Mouse (Mus musculus) CH12.LX (cell line): ENCODE results near the gene Far2.

ENCODE experiments used
- CHD2 ChIP-seq: IDR thresholded peaks from 2 replicates; pipeline ENCODE4 v1.6.1; 2011; ENCODE audit warnings: low read length, improper control_type of control experiment
- CTCF ChIP-seq, 2 experiments: IDR thresholded peaks in 1 of 2; conservative IDR thresholded peaks in 1 of 2; 2 replicates each; pipeline ENCODE4 v1.5.1; 2011 to 2012; ENCODE audit warnings: low read depth in 2 of 2, low read length in 2 of 2, improper control_type of control experiment in 1 of 2, inconsistent platforms in 1 of 2, mild to moderate bottlenecking in 1 of 2, moderate library complexity in 1 of 2
- E2F4 ChIP-seq: IDR thresholded peaks from 2 replicates; pipeline ENCODE4 v1.6.1; 2011; ENCODE audit warnings: low read depth, low read length, improper control_type of control experiment; ENCODE audit not compliant: insufficient replicate concordance
- MAX ChIP-seq: IDR thresholded peaks from 2 replicates; pipeline ENCODE4 v1.6.1; 2011; ENCODE audit warnings: low read length, improper control_type of control experiment
- MEF2A ChIP-seq: IDR thresholded peaks from 2 replicates; pipeline ENCODE4 v1.6.1; 2014; ENCODE audit warnings: low read depth, mild to moderate bottlenecking, inconsistent platforms, low read length, improper control_type of control experiment, borderline replicate concordance
- POLR2A ChIP-seq: IDR thresholded peaks from 2 replicates; pipeline ENCODE4 v1.6.1; 2011; ENCODE audit warnings: low read depth, mild to moderate bottlenecking, improper control_type of control experiment, low read length
- RAD21 ChIP-seq: IDR thresholded peaks from 2 replicates; pipeline ENCODE4 v1.6.1; 2011; ENCODE audit warnings: low read depth, mild to moderate bottlenecking, low read length, improper control_type of control experiment, moderate library complexity
- USF1 ChIP-seq: IDR thresholded peaks from 2 replicates; pipeline ENCODE4 v1.6.1; 2014; ENCODE audit warnings: low read depth, mild to moderate bottlenecking, inconsistent platforms, low read length, improper control_type of control experiment
- ZC3H11A ChIP-seq: IDR thresholded peaks from 2 replicates; pipeline ENCODE4 v1.6.1; 2012; ENCODE audit warnings: low read depth, mild to moderate bottlenecking, inconsistent platforms, low read length, improper control_type of control experiment
- ZNF384 ChIP-seq: IDR thresholded peaks from 2 replicates; pipeline ENCODE4 v1.6.1; 2012; ENCODE audit warnings: low read depth, low read length, improper control_type of control experiment, inconsistent platforms

DNA sequence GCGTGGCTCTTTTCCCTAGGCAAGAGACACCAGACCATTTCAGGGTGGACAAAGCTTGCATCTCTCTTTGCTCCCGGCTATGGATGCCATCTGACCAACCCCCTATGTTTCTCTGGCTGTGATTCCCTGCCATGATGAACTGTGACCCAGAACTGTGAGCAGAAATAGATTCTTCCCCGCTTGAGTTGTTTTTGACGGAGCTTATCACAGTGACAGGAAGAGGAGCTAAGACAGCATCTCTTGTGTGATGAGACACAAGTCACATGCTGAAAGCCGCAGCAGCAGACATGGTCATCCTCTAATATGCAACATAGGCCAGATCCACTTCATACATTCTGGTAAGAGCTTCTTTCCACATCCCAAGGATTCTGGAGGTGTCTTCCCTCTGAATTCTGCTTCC is 69.3 kb downstream of the Far2 start:
- TF ChIP-seq ZNF384 (no peak), RAD21 (no peak), ZC3H11A (no peak), MEF2A (no peak), CTCF (conservative IDR thresholded peaks at IDR 0.05 in 1 of 2, IDR thresholded peaks at IDR 0.05 in 1 of 2; ENCODE audit: low read depth in 2 of 2, low read length in 2 of 2) (no peak), MAX (no peak), POLR2A (no peak), E2F4 (no peak), USF1 (no peak), CHD2 (no peak)
